Comparison of ENCODE assay signal across 7 mouse cellular contexts in the genomic region with DNA sequence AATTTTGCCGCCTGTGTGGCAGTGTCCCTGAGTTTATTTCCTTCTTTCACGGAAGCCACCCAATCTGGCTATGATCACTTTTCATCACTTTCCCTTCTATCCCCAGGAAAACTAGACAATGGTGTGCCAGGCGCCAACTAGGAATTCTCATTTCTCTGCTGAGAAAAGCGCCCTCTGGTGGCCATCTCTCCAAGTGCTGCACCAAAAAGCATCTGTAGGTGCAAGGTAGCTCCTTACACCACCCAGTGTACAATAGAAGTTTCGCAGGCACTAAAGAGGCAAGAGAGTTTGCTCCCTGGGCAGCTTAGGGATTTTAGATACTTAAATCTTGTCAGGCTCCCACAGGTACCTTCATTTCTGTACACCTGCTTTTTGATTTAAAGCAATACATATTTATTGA. TPM values are rescaled to one million over a fixed set of nuclear protein-coding genes. Genes with fewer than 3 reads are reported as not detected.
DNase-seq lines count a peak whose midpoint lies in the region; ATAC-seq lines count a peak whose summit lies in the region.

No protein-coding gene starts in this region.

- WGBS in midbrain, embryonic 16.5 days: 7% methylated on average over 5 of the region's 5 CpGs

- H3K27ac ChIP-seq in midbrain, embryonic 16.5 days (ENCODE audit: low read length): no peak overlapping the region

- H3K9me3 ChIP-seq in midbrain, embryonic 16.5 days (replicated peaks; ENCODE audit: control insufficient read depth, low read length, poor library complexity, severe bottlenecking): no peaks in the 10 kb centered on the region

- H3K9ac ChIP-seq in midbrain, embryonic 16.5 days (ENCODE audit: low read depth, low read length): no peak overlapping the region

- H3K4me1 ChIP-seq in midbrain, embryonic 16.5 days (ENCODE audit: control insufficient read depth, insufficient read depth, low read length): peaks cover 7% of the 10 kb centered on the region; the same call in 1 of the 2 replicates

- peak; percentile 89 for ATAC-seq in inflammation-experienced regulatory T-cells, adult 6 months
- peak; percentile 30; the same call in 1 of the 2 replicates for ATAC-seq in midbrain, embryonic 16.5 days

- H3K36me3 ChIP-seq in midbrain, embryonic 16.5 days (ENCODE audit: control insufficient read depth, insufficient read depth, low read length): no peaks in the 10 kb centered on the region

- no peaks in the 10 kb centered on the region for H3K27me3 ChIP-seq in midbrain, embryonic 16.5 days (ENCODE audit: control insufficient read depth, insufficient read depth, low read depth, low read length)

- intact Hi-C loops in left cerebral cortex, postnatal 36 days (cut with DNase I): no loop called here

- no peak overlapping the region for H3K4me3 ChIP-seq in midbrain, embryonic 16.5 days (ENCODE audit: low read depth, low read length)

- peak; percentile 93 for DNase-seq in adipocyte (ENCODE audit: low spot score)
- peak; percentile 98 to 99 for DNase-seq in cerebellum, postnatal 14 days
- peak; percentile 89 to 91 for DNase-seq in frontal cortex, postnatal 25 days (ENCODE audit: low spot score in 2 of 2)
- DNase-seq in left cerebral cortex, postnatal 36 days (ENCODE audit: low spot score in 2 of 2): peak; percentile 84 to 85
- DNase-seq in spleen, postnatal 10 days (ENCODE audit: low spot score in 2 of 2): peak; percentile 70 to 87

- no peak overlapping the region for H3K4me2 ChIP-seq in midbrain, embryonic 16.5 days (ENCODE audit: low read length)

RNA-seq across cellular contexts. Expression of a gene that starts 9.5 kb away (rescaled TPM):
- 10 to 100 TPM in 2 of 3 experiments, 1 to 10 TPM in 1; 5.1 to 12.9 (median 11.9) TPM for polyA plus RNA-seq in inflammation-experienced regulatory T-cells, adult 6 months (2017; shearing (Covaris generic))
- total RNA-seq in left cerebral cortex, postnatal 36 days (2021): 1 to 10 TPM; 6.7 to 7.0 TPM
- polyA plus RNA-seq in midbrain, embryonic 16.5 days (2015; fragmentation: Nextera tagmentation; extraction: Ambion mirVana): 13.6 TPM in 2 replicates

RNA-seq across cellular contexts. Expression of a gene that starts 10.6 kb away (rescaled TPM):
- 100 to 1,000 TPM; 196 to 255 (median 212) TPM for polyA plus RNA-seq in inflammation-experienced regulatory T-cells, adult 6 months (2017; shearing (Covaris generic))
- total RNA-seq in left cerebral cortex, postnatal 36 days (2021): 10 to 100 TPM; 85.2 to 95.4 TPM
- 227 and 228 TPM in 2 replicates for polyA plus RNA-seq in midbrain, embryonic 16.5 days (2015; fragmentation: Nextera tagmentation; extraction: Ambion mirVana)

RNA-seq across cellular contexts. Expression of a gene that starts 12.4 kb away (rescaled TPM):
- 1 to 10 TPM in 1 of 3 experiments, under 1 TPM in 1, not detected in 1; 0.58 to 2.0 TPM for polyA plus RNA-seq in inflammation-experienced regulatory T-cells, adult 6 months (2017; shearing (Covaris generic))
- 10 to 100 TPM; 59.5 to 64.6 TPM for total RNA-seq in left cerebral cortex, postnatal 36 days (2021)
- polyA plus RNA-seq in midbrain, embryonic 16.5 days (2015; fragmentation: Nextera tagmentation; extraction: Ambion mirVana): 152 and 195 TPM in 2 replicates

RNA-seq across cellular contexts. Expression of a gene that starts 20.4 kb away (rescaled TPM):
- 1 to 10 TPM; 3.6 to 5.1 (median 4.8) TPM for polyA plus RNA-seq in inflammation-experienced regulatory T-cells, adult 6 months (2017; shearing (Covaris generic))
- total RNA-seq in left cerebral cortex, postnatal 36 days (2021): 10 to 100 TPM; 13.0 to 16.5 TPM
- polyA plus RNA-seq in midbrain, embryonic 16.5 days (2015; fragmentation: Nextera tagmentation; extraction: Ambion mirVana): 6.1 and 9.2 TPM in 2 replicates

RNA-seq across cellular contexts. Expression of a gene that starts 21.7 kb away (rescaled TPM):
- 1 to 10 TPM; 6.0 to 7.7 (median 7.3) TPM for polyA plus RNA-seq in inflammation-experienced regulatory T-cells, adult 6 months (2017; shearing (Covaris generic))
- 10 to 100 TPM; 12.6 to 14.7 TPM for total RNA-seq in left cerebral cortex, postnatal 36 days (2021)
- 7.6 and 7.9 TPM in 2 replicates for polyA plus RNA-seq in midbrain, embryonic 16.5 days (2015; fragmentation: Nextera tagmentation; extraction: Ambion mirVana)

Comparison
In these comparisons a context has a peak if more than half of its experiments do, and no peak if none do; other contexts are left out.
1. RNA of a gene that starts 12.4 kb away (polyA plus RNA-seq): 152 to 195 TPM in midbrain, embryonic 16.5 days; 0.58 to 2.0 TPM in inflammation-experienced regulatory T-cells, adult 6 months; every median in the first group is over 10 times any median in the second.
2. Peak in every context shown above with its lines, with median percentiles within 50 percentile points of each other: DNase-seq.